Mouse (Mus musculus) cerebellum, adult 18-20 months (tissue): Measurements from ENCODE around the gene Ankrd54.

Experiments
- DNase-seq, 2 experiments: peaks; one replicate each; pipeline ENCODE4 v3.0.0; 2021

The Ankrd54 gene

GRCm38 (mm10) chr15:79062376-79063159 is at the start of gene Ankrd54:
Gene Ankrd54, minus strand, starts transcription at chr15:79062893.
- peak; percentile 94 to 99 for DNase-seq

GRCm38 (mm10) chr15:79111774-79112173 is 49.1 kb upstream of the Ankrd54 start:
- DNase-seq, result no peak

- DNase-seq, result no peak
Measured at GRCm38 (mm10) chr15:79110528-79110927, 47.8 kb upstream of the Ankrd54 start.

- DNase-seq, result no peak
Measured at GRCm38 (mm10) chr15:79110031-79110430, 47.3 kb upstream of the Ankrd54 start.

- DNase-seq, result no peak
Measured at GRCm38 (mm10) chr15:79109321-79109934, 46.7 kb upstream of the Ankrd54 start.

- peak; percentile 81 to 86 for DNase-seq
Measured at GRCm38 (mm10) chr15:79108421-79109320, 46.0 kb upstream of the Ankrd54 start, which contains the start of gene Micall1. Gene Micall1, plus strand, starts transcription at chr15:79108898.

GRCm38 (mm10) chr15:79107966-79108365 is 45.3 kb upstream of the Ankrd54 start:
- DNase-seq, result no peak

- DNase-seq, result no peak
Measured at GRCm38 (mm10) chr15:79105804-79106203, 43.1 kb upstream of the Ankrd54 start.

- no peak for DNase-seq
Measured at GRCm38 (mm10) chr15:79103264-79103663, 40.6 kb upstream of the Ankrd54 start.

GRCm38 (mm10) chr15:79101531-79101930 is 38.8 kb upstream of the Ankrd54 start:
- no peak for DNase-seq

- no peak for DNase-seq
Measured at GRCm38 (mm10) chr15:79100391-79100790, 37.7 kb upstream of the Ankrd54 start.

GRCm38 (mm10) chr15:79099456-79099855 is 36.8 kb upstream of the Ankrd54 start:
- no peak for DNase-seq

- no peak for DNase-seq
Measured at GRCm38 (mm10) chr15:79098868-79099267, 36.2 kb upstream of the Ankrd54 start.

GRCm38 (mm10) chr15:79098220-79098619 is 35.5 kb upstream of the Ankrd54 start:
- DNase-seq, result no peak

- DNase-seq, result no peak
Measured at GRCm38 (mm10) chr15:79097611-79098025, 34.9 kb upstream of the Ankrd54 start.

GRCm38 (mm10) chr15:79097135-79097534 is 34.4 kb upstream of the Ankrd54 start:
- no peak for DNase-seq

GRCm38 (mm10) chr15:79096556-79096955 is 33.9 kb upstream of the Ankrd54 start:
- no peak for DNase-seq

GRCm38 (mm10) chr15:79095483-79095882 is 32.8 kb upstream of the Ankrd54 start:
- DNase-seq, result no peak

- DNase-seq, result peak; percentile 39 to 44
Measured at GRCm38 (mm10) chr15:79093083-79093839, 30.6 kb upstream of the Ankrd54 start.

- no peak for DNase-seq
Measured at GRCm38 (mm10) chr15:79092284-79092683, 29.6 kb upstream of the Ankrd54 start.

- no peak for DNase-seq
Measured at GRCm38 (mm10) chr15:79079567-79079966, 16.9 kb upstream of the Ankrd54 start.

GRCm38 (mm10) chr15:79075658-79076365 is 13.1 kb upstream of the Ankrd54 start:
- no peak for DNase-seq
